Mouse (Mus musculus) small intestine, adult 2 months (tissue): ENCODE measurements at regions not wholly inside any gene's neighbourhood (a gene's known extent, or its start where the extent isn't known, plus 50 kb on each side); places are given as distances from the start of the nearest gene placed in this dataset.

Experiments used
- CTCF ChIP-seq: fragments of 200-500 bp; IDR thresholded peaks from 2 replicates; pipeline ENCODE4 v1.5.1; 2012; ENCODE audit warnings: low read depth, mild to moderate bottlenecking, control low read depth, inconsistent platforms, low read length, moderate library complexity, mixed read lengths; ENCODE audit not compliant: insufficient replicate concordance, insufficient read length; ENCODE audit errors: extremely low read depth
- POLR2A ChIP-seq: fragments of 200-500 bp; IDR thresholded peaks from 2 replicates; pipeline ENCODE4 v1.6.1; 2012; ENCODE audit warnings: low read depth, mild to moderate bottlenecking, control low read depth, inconsistent platforms, low read length, moderate library complexity

DNA sequence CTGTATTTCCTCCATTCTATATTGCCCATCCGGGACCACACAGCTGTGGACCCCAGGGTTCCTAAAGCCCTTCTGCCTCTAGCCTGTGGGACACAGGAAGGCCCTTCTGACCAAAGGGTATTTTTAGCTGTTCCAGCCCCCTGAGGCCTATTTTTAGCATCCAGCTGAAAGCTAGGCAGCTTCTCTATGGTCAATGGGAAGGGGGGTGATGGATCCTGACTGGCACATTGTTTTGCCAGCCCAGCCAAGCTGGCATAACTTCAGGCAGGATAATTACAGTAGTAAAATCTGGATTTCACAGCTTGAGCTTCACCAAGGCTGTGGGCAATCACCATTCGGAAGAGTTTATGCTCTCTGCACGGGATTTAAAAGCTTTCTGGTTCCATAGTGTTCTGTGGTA lies 153.9 kb upstream of the Kcnd3 start:
- TF ChIP-seq POLR2A (no peak), CTCF (no peak)
